Mouse (Mus musculus): Measurements from ENCODE around the gene Map3k1.

Gene Map3k1

GRCm38 (mm10) chr13:111812647-111813046 is 3.9 kb upstream of the Map3k1 start:
- DNase-seq (ENCODE audit: low read depth): no peak

- no peak for DNase-seq (ENCODE audit: low read depth)
Observed at GRCm38 (mm10) chr13:111810998-111811628, 2.3 kb upstream of the Map3k1 start.

- peak; percentile 52 for DNase-seq (ENCODE audit: low read depth)
Observed at GRCm38 (mm10) chr13:111809466-111810228, 854 bp upstream of the Map3k1 start.

- no peak for DNase-seq (ENCODE audit: low read depth)
Observed at GRCm38 (mm10) chr13:111808387-111808636, 481 bp downstream of the Map3k1 start.

DNA sequence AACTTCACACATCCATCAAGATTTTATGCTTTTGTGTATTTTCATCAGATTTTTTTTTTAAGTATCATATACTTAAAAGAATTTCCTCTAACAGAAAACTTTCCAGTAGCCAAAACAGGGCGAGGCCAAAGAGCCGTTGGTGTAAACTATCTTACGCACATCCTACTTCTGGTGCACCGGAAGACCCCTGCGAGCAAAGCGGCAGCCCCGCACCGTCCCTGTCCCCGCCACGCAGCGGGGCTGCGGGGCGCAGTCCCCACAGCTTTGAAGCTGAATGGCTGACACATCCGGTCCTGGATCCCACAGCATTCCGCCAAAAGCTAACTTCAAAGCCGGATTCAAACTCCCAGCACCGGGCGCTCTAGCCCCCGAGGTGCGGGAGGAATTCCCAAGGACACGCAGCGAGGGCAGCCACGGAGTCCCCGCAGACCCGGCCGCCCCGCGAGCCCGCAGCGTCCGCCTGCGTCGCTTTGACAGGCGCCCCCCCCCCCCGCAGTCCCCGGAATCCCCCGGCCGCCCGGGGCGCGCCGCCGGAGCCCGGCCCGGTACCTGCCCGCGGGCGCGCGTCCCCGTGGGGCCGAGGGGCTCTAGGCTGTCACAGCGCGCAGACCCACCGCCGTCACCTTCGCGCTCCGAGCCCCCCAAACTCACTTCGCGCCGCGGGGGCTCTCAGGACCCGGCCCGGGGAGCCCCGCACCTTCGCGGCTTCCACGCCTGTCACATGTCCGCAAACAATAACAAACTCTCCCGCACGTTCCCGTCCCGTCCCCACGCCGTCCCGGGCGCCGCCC is 1.0 kb downstream of the Map3k1 start:
- peak; percentile 90 for DNase-seq (ENCODE audit: low read depth)

DNA sequence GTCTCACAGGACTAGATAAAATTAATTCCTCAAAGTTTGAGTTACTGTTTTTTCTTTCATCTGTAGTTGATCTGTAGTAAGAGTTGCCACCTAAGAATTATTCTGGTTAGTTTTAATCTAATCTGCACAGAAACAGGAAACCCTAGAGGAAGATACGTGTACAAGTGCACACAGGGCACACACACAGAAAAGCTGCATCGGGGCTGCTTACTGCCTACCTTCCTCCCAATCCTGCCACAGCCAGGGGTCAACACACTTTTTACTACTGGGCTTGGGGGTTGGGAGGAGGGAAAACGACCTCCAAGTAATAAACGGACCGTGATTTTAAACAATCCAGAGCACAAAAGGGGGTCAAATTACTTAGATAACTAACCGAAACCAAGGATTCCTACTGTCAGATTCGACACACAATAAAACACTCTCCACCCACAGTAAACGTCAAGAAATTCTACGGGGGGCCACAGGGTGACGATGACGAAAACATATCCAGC is 1.6 kb downstream of the Map3k1 start:
- DNase-seq (ENCODE audit: low read depth): no peak

DNA sequence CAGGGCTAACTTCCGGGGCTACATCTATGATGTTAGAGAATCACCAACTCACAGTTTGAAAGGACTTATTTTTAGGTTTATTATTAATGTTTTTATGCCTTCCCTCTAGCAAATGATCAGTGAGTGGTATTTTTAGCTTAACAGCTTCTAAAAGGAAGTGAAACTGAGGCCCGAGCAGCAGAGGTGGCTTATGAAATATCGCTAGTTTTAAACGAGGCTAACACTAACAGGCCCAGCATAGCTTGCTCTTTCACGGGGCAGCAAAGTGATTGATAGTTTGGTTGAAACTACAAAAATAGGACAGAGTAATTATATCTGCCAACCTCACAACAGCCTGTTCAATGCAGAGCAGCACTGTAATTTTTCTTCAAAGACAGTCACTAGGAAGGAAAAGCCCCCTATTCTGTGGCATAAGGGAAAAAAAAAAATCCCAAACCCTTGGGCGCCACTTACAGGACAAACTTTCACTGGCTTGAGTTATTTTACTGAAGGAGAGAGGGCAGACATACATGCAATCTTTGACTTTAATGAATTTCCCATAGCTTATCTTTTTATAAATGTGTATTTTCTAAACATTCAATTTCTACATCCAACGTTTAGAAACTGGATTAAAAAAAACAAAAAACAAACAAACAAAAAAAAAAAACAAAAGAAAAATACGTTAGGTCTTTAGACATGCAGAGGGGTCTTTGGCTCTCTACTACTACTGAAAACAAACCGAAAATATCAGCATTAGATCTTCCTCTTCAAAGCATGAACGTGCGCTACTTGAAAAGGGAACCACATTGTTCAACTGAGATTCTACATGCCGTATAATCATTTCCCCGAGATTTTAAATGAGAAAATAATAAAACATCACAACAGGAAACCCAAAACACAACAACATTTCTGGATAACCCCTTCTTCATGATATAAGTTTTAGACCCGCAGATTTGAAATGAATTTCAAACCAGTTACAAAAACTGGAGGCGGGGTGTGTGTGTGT is 2.8 kb downstream of the Map3k1 start:
- peak; percentile 52 for DNase-seq (ENCODE audit: low read depth)

- DNase-seq (ENCODE audit: low read depth): no peak
Observed at GRCm38 (mm10) chr13:111804951-111805673, 3.7 kb downstream of the Map3k1 start.

GRCm38 (mm10) chr13:111804189-111804588 is 4.6 kb downstream of the Map3k1 start:
- DNase-seq (ENCODE audit: low read depth): no peak

GRCm38 (mm10) chr13:111803506-111803905 is 5.3 kb downstream of the Map3k1 start:
- DNase-seq (ENCODE audit: low read depth): no peak

DNA sequence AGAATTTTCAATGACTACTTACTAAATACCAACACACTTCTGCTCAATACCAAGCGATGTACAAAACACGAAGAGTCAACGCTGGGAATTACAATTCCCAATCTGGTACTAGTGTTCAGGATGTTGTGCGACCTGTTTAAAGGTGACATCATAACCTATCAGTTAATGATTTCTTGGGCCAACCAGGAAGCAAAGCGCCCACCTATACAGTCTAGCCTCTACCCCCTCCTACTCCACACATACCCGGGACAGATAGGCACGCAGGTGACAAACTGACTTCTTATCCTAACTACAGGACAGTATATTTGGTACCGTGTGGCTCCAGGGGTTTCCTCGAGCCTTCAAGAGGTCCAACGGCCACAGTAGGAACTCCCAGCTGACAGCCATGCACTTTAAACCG is 5.9 kb downstream of the Map3k1 start:
- DNase-seq (ENCODE audit: low read depth): no peak

- DNase-seq (ENCODE audit: low read depth): no peak
Observed at GRCm38 (mm10) chr13:111802271-111802665, 6.5 kb downstream of the Map3k1 start.

DNA sequence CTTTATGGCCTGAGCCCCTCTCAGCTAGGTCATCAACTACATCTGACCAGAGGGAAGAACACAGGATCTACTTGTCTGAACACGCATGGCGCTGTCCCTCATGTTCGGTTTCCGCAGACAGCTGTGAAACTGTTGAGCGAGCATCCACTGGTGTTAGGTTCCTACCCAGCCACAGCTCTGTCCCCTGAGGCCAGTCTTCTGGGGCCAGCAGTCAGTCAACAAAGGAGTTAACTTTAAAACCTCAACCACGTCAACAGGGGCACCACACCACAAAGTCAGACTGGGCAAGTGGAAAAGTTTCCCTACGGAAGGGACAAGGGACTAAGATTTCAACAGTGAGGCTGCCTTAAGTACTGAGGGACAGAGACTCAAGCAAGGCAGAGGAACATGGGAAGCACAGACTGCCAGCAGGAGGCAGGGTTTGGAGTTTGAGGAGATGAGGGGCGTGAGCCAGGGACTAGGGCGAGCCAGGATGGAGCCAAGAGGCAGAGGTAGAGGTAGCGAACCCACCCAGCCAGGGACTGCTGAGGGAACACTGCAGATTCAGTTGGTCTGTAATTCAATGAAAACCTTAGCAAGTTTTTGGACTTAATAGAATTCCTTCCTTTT is 7.0 kb downstream of the Map3k1 start:
- no peak for DNase-seq (ENCODE audit: low read depth)

- DNase-seq (ENCODE audit: low read depth): no peak
Observed at GRCm38 (mm10) chr13:111800866-111801265, 7.9 kb downstream of the Map3k1 start.

- no peak for DNase-seq (ENCODE audit: low read depth)
Observed at GRCm38 (mm10) chr13:111798044-111798443, 10.7 kb downstream of the Map3k1 start.

GRCm38 (mm10) chr13:111797021-111797420 is 11.8 kb downstream of the Map3k1 start:
- peak; percentile 86 for DNase-seq (ENCODE audit: low read depth)

GRCm38 (mm10) chr13:111796191-111796920 is 12.4 kb downstream of the Map3k1 start:
- peak; percentile 83 for DNase-seq (ENCODE audit: low read depth)

GRCm38 (mm10) chr13:111792975-111793287 is 15.9 kb downstream of the Map3k1 start:
- no peak for DNase-seq (ENCODE audit: low read depth)

DNA sequence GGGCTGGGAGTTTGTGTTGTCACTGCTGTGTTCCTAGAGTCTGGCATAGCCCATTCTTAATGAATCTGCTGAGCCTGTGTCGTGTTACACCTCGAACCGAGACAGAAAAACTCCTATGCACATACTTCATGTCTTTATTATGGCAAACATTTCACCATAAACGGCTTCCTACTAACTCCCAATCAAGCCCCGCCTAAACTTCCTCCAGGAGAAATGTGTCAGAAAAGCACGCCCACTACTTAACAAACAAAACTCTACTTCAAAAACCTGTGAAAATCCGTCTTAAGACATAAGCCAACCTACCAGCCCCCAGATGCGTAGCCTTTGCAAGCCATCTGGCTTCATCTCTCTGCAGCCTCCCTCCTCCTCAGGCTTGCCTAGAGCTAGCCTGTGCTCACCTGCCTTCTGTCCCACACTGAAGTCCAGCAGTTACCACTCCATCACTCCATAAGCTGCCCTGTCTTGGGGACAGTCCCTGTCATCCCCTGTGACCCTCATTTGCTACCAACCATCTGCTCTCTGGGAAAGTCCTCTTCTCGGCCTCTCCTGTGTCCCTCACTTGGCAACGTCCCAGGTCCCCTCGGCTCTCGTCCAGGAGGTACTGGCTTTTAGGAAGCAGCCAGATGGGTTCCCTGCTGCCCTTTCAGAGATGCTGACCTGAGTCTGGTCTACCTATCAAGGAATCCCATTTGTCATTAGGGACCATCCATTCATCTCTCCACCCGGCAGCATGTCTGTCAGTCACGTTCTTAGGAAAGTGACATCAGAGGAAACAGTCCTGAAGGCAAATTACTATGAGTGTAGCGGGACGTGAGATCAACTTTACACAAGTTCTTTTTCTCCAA is 16.4 kb downstream of the Map3k1 start:
- no peak for DNase-seq (ENCODE audit: low read depth)
